Mouse (Mus musculus): ENCODE results near the gene Fam205a2. TPM values are rescaled to one million over a fixed set of nuclear protein-coding genes. Genes with fewer than 3 reads are reported as not detected.

The Fam205a2 gene
- 0.04 TPM in 1 of 2 replicates, not detected in the other for polyA plus RNA-seq (2015; fragmentation: Nextera tagmentation; extraction: Ambion mirVana)

GRCm38 (mm10) chr4:42528075-42528474 lies at the start of gene Fam205a2:
TSS of gene Fam205a2 (minus strand) at chr4:42528175.

Other genes starting within 250 kb of the Fam205a2 start
- not detected in 2 replicates for gene Gm21953, start 233.9 kb downstream of the Fam205a2 start, polyA plus RNA-seq (2015; fragmentation: Nextera tagmentation; extraction: Ambion mirVana)
- 0.04 TPM in 1 of 2 replicates, not detected in the other for gene Fam205a3, start 209.8 kb downstream of the Fam205a2 start, polyA plus RNA-seq (2015; fragmentation: Nextera tagmentation; extraction: Ambion mirVana)
- gene Gm21586, start 88.8 kb downstream of the Fam205a2 start, polyA plus RNA-seq (2015; fragmentation: Nextera tagmentation; extraction: Ambion mirVana): not detected in 2 replicates
- not detected in 2 replicates for gene Gm2163, start 61.4 kb downstream of the Fam205a2 start, polyA plus RNA-seq (2015; fragmentation: Nextera tagmentation; extraction: Ambion mirVana)
- not detected in 2 replicates for gene Gm10591, start 84.0 kb upstream of the Fam205a2 start, polyA plus RNA-seq (2015; fragmentation: Nextera tagmentation; extraction: Ambion mirVana)
- 0.25 TPM in 1 of 2 replicates, not detected in the other for gene Gm2564, start 101.5 kb upstream of the Fam205a2 start, polyA plus RNA-seq (2015; fragmentation: Nextera tagmentation; extraction: Ambion mirVana)
- not detected in 2 replicates for gene Ccl27b, start 127.1 kb upstream of the Fam205a2 start, polyA plus RNA-seq (2015; fragmentation: Nextera tagmentation; extraction: Ambion mirVana)
- 0.12 TPM in 1 of 2 replicates, not detected in the other for gene Il11ra2, start 133.7 kb upstream of the Fam205a2 start, polyA plus RNA-seq (2015; fragmentation: Nextera tagmentation; extraction: Ambion mirVana)
- not detected in 2 replicates for gene 4930578G10Rik, start 207.4 kb upstream of the Fam205a2 start, polyA plus RNA-seq (2015; fragmentation: Nextera tagmentation; extraction: Ambion mirVana)
- not detected in 2 replicates for gene Ccl19, start 228.4 kb upstream of the Fam205a2 start, polyA plus RNA-seq (2015; fragmentation: Nextera tagmentation; extraction: Ambion mirVana)
- gene Ccl21a, start 245.8 kb upstream of the Fam205a2 start, polyA plus RNA-seq (2015; fragmentation: Nextera tagmentation; extraction: Ambion mirVana): 3.6 and 5.6 TPM in 2 replicates

Measured in urinary bladder, postnatal 0 days (tissue).